Mouse (Mus musculus): ENCODE results near the gene Trim62. TPM values are rescaled to one million over a fixed set of nuclear protein-coding genes. Genes with fewer than 3 reads are reported as not detected.

The Trim62 gene
- polyA plus RNA-seq, 1 experiment: 0.87 TPM

DNA sequence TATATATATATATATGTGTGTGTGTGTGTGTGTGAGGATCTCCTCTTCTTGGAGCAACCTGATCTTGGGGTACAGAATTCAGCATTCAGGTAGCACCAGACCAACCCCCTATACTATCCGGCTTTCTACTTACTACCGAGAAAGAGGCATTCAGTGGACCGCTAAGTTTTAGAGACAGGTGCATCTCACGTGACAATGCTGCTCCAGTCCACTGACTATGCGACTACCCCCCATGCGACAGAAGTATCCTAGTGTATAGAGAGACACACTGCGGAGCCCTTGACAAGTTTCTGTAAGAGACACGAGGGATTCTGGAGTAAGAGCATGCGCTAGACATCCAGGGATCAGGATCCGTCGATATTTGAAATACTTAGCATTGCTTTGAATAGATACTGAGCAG, 7.9 kb upstream of the Trim62 start:
- no peak overlapping the region for H3K4me3 ChIP-seq (ENCODE audit: insufficient read depth, poor library complexity, severe bottlenecking)
- no peaks in the 10 kb centered on the region for H3K79me2 ChIP-seq (ENCODE audit: control insufficient read depth, insufficient read depth)
- H3ac ChIP-seq (ENCODE audit: control insufficient read depth, insufficient read length, low read depth): no peak overlapping the region
- TF ChIP-seq MYOG (IDR thresholded peaks at IDR 0.05; ENCODE audit: control insufficient read depth, extremely low read depth, insufficient read length): no peak
- no peak for TF ChIP-seq CEBPB (IDR thresholded peaks at IDR 0.05; ENCODE audit: low read depth)
- no peak for TF ChIP-seq USF1 (IDR thresholded peaks at IDR 0.05; ENCODE audit: low read depth)
- TF ChIP-seq FOSL1 (IDR thresholded peaks at IDR 0.05; ENCODE audit: insufficient read depth, low read length, poor library complexity, severe bottlenecking): no peak
- no peak for TF ChIP-seq MYOD1 (IDR thresholded peaks at IDR 0.05; ENCODE audit: control insufficient read depth, insufficient read length, low read depth)
- no peak for TF ChIP-seq MAX (IDR thresholded peaks at IDR 0.05)
- TF ChIP-seq CTCF (IDR thresholded peaks at IDR 0.05; ENCODE audit: control insufficient read depth, insufficient read depth, insufficient read length): no peak
- no peaks in the 10 kb centered on the region for H3K79me3 ChIP-seq (ENCODE audit: low read depth)
- peaks cover 71% of the 10 kb centered on the region for H3K27me3 ChIP-seq (ENCODE audit: control insufficient read depth, insufficient read depth, insufficient read length)
- no peaks in the 10 kb centered on the region for H3K36me3 ChIP-seq (ENCODE audit: control insufficient read depth, insufficient read depth)

DNA sequence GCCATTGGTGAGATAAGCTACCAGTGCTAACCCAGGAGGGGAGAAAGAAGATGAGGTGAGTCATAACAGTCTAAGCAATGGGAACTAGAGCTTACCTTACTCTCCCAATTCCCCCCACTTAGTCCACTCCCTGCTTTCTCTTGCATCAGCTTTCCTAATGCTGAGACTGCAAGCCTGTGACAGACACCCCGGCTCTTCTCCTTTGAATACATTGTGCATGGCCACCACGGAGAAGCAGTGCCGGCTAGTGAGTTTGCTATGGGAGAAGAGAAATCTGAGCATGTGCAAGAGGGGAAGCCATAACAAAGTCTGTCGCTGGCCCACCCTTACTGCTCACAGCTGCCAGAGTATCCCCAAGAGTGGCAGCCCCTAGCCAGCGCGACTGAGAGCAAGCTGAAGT, 5.9 kb upstream of the Trim62 start:
- Histone ChIP-seq H3K4me3 (ENCODE audit: insufficient read depth, poor library complexity, severe bottlenecking) (no peak overlapping the region), H3K27me3 (ENCODE audit: control insufficient read depth, insufficient read depth, insufficient read length) (peaks cover 74% of the 10 kb centered on the region), H3K79me2 (ENCODE audit: control insufficient read depth, insufficient read depth) (no peaks in the 10 kb centered on the region), H3K79me3 (ENCODE audit: low read depth) (no peaks in the 10 kb centered on the region), H3ac (ENCODE audit: control insufficient read depth, insufficient read length, low read depth) (no peak overlapping the region), H3K36me3 (ENCODE audit: control insufficient read depth, insufficient read depth) (no peaks in the 10 kb centered on the region)
- TF ChIP-seq USF1 (IDR thresholded peaks at IDR 0.05; ENCODE audit: low read depth) (no peak), MYOD1 (IDR thresholded peaks at IDR 0.05; ENCODE audit: control insufficient read depth, insufficient read length, low read depth) (no peak), CTCF (IDR thresholded peaks at IDR 0.05; ENCODE audit: control insufficient read depth, insufficient read depth, insufficient read length) (no peak), CEBPB (IDR thresholded peaks at IDR 0.05; ENCODE audit: low read depth) (no peak), MYOG (IDR thresholded peaks at IDR 0.05; ENCODE audit: control insufficient read depth, extremely low read depth, insufficient read length) (no peak), FOSL1 (IDR thresholded peaks at IDR 0.05; ENCODE audit: insufficient read depth, low read length, poor library complexity, severe bottlenecking) (no peak), MAX (IDR thresholded peaks at IDR 0.05) (no peak)

DNA sequence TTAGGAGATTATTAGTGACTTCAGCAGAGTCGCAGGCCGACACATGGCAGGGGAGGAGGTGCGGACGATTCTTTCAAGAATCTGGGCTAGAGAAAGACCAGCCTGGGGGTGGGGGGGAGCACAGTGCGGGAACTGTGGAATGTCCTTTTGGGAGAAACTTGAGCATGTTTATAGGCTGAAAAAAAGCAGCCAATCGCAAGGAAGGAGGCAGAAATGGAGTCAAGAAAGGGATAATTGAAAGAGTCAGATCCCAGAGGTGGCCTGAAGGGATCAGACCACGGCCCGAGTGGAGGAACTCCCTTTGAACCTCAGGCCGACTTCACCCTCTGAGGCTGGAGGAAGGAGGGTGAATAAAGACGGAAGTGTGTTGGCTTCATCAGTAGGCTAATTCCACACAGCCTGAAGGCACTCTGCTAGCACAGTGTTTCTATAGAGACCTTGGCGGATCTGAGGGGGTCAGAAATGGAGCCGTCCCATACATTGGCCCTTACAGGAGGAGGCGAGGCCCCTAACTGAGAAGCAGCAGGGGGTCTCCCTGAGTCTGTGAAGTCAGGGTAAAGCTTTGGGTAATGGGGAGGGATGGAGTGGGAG, 4.4 kb upstream of the Trim62 start:
- Histone ChIP-seq H3K36me3 (ENCODE audit: control insufficient read depth, insufficient read depth) (no peaks in the 10 kb centered on the region), H3ac (ENCODE audit: control insufficient read depth, insufficient read length, low read depth) (no peak overlapping the region), H3K27me3 (ENCODE audit: control insufficient read depth, insufficient read depth, insufficient read length) (peaks cover 65% of the 10 kb centered on the region), H3K79me2 (ENCODE audit: control insufficient read depth, insufficient read depth) (no peaks in the 10 kb centered on the region), H3K79me3 (ENCODE audit: low read depth) (no peaks in the 10 kb centered on the region), H3K4me3 (ENCODE audit: insufficient read depth, poor library complexity, severe bottlenecking) (no peak overlapping the region)
- TF ChIP-seq CTCF (IDR thresholded peaks at IDR 0.05; ENCODE audit: control insufficient read depth, insufficient read depth, insufficient read length): no peak
- TF ChIP-seq USF1 (IDR thresholded peaks at IDR 0.05; ENCODE audit: low read depth): no peak
- no peak for TF ChIP-seq MYOG (IDR thresholded peaks at IDR 0.05; ENCODE audit: control insufficient read depth, extremely low read depth, insufficient read length)
- TF ChIP-seq MYOD1 (IDR thresholded peaks at IDR 0.05; ENCODE audit: control insufficient read depth, insufficient read length, low read depth): no peak
- TF ChIP-seq CEBPB (IDR thresholded peaks at IDR 0.05; ENCODE audit: low read depth): no peak
- TF ChIP-seq MAX (IDR thresholded peaks at IDR 0.05): no peak
- TF ChIP-seq FOSL1 (IDR thresholded peaks at IDR 0.05; ENCODE audit: insufficient read depth, low read length, poor library complexity, severe bottlenecking): no peak

DNA sequence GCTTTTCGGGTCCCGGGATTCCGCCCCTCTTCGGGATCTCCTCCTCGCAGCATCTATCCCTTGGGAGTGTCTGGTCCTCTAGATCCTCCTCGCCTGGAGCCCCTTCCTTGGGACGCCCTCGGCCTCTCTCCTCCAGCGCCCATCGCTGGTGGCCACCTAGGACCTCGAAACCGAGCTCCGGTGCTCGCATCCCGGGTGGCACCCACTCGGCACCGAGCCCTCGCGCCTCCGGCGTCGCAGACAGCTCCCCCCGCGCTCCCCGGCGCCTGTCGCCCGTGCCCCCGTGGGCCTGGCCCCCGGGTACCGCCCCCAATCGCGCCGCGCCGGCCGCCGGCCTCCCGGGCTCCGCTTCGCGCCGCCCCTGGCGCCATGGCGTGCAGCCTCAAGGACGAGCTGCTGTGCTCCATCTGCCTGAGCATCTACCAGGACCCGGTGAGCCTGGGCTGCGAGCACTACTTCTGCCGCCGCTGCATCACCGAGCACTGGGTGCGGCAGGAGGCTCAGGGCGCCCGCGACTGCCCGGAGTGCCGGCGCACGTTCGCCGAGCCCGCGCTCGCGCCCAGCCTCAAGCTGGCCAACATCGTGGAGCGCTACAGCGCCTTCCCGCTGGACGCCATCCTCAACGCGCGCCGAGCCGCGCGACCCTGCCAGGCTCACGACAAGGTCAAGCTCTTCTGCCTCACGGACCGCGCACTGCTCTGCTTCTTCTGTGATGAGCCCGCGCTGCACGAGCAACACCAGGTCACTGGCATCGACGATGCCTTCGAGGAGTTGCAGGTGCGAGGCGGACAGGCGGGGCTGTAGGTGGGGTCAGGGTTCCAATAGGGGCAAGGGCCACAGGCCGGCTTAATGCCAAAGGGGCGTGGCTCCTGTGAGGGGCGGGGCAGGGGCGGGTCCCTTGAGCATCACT, 676 bp downstream of the Trim62 start:
- Histone ChIP-seq H3K79me2 (ENCODE audit: control insufficient read depth, insufficient read depth) (no peaks in the 10 kb centered on the region), H3ac (ENCODE audit: control insufficient read depth, insufficient read length, low read depth) (peak overlapping the region; percentile 70), H3K79me3 (ENCODE audit: low read depth) (no peaks in the 10 kb centered on the region), H3K27me3 (ENCODE audit: control insufficient read depth, insufficient read depth, insufficient read length) (peaks cover 20% of the 10 kb centered on the region), H3K36me3 (ENCODE audit: control insufficient read depth, insufficient read depth) (no peaks in the 10 kb centered on the region), H3K4me3 (ENCODE audit: insufficient read depth, poor library complexity, severe bottlenecking) (peak overlapping the region; percentile 18)
- TF ChIP-seq CTCF (IDR thresholded peaks at IDR 0.05; ENCODE audit: control insufficient read depth, insufficient read depth, insufficient read length): no peak
- TF ChIP-seq MYOG (IDR thresholded peaks at IDR 0.05; ENCODE audit: control insufficient read depth, extremely low read depth, insufficient read length): no peak

DNA sequence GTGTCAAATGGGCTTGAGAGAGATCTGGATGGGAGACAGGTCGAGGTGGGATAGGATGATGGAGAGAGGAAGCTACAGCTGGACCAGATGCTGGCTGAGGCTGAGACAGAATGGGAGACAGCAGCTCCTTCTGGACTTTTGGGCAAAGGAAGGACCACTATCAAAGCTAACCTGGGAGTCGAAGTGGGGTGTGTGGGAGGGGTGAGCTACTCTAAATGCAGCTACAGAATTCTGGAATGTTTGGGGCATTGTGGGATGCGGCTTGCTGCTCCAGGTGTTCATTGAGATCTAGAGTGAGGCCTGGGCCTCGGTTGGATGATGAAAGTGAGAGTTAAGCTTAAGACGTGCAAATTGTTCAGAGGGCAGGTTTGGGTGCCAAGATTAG, 1.3 kb downstream of the Trim62 start:
- Histone ChIP-seq H3K36me3 (ENCODE audit: control insufficient read depth, insufficient read depth) (no peaks in the 10 kb centered on the region), H3K79me3 (ENCODE audit: low read depth) (no peaks in the 10 kb centered on the region), H3ac (ENCODE audit: control insufficient read depth, insufficient read length, low read depth) (no peak overlapping the region), H3K4me3 (ENCODE audit: insufficient read depth, poor library complexity, severe bottlenecking) (no peak overlapping the region), H3K79me2 (ENCODE audit: control insufficient read depth, insufficient read depth) (no peaks in the 10 kb centered on the region), H3K27me3 (ENCODE audit: control insufficient read depth, insufficient read depth, insufficient read length) (peaks cover 16% of the 10 kb centered on the region)
- TF ChIP-seq CTCF (IDR thresholded peaks at IDR 0.05; ENCODE audit: control insufficient read depth, insufficient read depth, insufficient read length) (no peak), MYOG (IDR thresholded peaks at IDR 0.05; ENCODE audit: control insufficient read depth, extremely low read depth, insufficient read length) (no peak), MAX (IDR thresholded peaks at IDR 0.05) (no peak), USF1 (IDR thresholded peaks at IDR 0.05; ENCODE audit: low read depth) (no peak), FOSL1 (IDR thresholded peaks at IDR 0.05; ENCODE audit: insufficient read depth, low read length, poor library complexity, severe bottlenecking) (no peak), CEBPB (IDR thresholded peaks at IDR 0.05; ENCODE audit: low read depth) (no peak), MYOD1 (IDR thresholded peaks at IDR 0.05; ENCODE audit: control insufficient read depth, insufficient read length, low read depth) (no peak)
